Mouse (Mus musculus): ENCODE data around the gene Tmem161b.

Gene Tmem161b

DNA sequence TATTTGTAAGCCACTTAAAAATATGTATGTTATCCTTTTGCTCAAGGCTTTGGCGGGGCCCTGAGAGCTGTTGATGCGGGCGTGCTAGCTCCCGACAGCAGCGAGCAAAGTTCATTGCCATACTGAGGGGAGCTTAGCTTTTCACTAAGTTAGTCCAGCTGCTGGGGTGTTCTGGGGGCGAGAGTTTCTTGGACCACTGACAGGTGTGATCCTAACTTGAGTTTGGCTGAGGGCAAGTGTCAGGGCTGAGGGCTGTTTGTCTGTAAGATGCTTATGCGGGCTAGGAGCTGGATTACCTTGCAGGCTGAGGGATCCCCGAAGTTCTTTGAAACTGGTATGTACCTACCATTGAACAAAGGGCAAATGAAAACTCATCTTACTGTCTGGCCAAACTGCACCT is 123.0 kb downstream of the Tmem161b start:
- no peak for DNase-seq (ENCODE audit: extremely low read depth, insufficient read length, low spot score)

All from 3134 (cell line).